Mouse (Mus musculus): ENCODE measurements around the gene Rhpn2. TPM values are rescaled to one million over a fixed set of nuclear protein-coding genes. Genes with fewer than 3 reads are reported as not detected.

The Rhpn2 gene
- polyA plus RNA-seq (2012; rRNA removed; ENCODE audit: low replicate concordance) = 2.5 and 8.8 TPM in 2 replicates

DNA sequence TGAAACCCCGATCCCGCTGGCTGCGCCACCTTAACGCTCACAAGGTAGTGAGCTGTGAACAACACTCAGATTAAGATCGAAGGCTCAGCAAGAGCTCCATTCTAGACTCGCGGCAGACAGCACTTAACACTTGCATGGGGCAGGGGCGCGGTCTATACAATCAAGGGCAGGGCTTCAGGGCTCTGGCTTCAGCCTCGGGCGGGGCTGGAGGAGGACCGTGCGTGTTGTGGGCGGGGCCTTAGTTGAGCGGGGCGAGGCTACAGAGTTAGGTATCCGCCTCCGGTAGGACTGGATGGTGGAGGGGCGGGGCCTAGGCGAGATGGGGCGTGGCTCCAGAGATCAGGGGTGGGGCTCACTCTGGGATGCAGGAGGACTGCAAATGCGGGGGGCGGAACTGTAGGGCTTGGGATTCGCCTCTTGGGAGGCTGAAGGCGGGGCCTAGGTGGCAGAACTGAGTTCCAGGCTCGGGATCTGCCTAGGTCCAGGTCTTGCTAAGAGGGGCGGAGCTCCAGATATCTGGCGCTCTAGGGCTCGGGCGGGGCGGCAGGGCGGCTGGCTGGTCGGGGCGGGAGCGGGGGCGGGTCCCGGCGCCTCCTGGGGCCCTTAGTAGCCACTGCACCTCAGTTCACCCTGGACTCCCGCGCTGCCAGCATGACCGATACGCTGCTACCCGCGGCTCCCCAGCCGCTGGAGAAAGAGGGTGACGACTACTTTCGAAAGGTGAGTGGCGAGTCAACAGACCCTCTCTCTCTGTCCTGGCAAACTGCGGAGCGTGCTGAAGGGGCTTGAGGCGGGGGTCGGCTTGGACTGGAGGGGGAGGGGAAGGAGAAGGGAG, at the start of gene Rhpn2:
Gene Rhpn2, plus strand, starts transcription at position 479 of the 835 bp plus-strand sequence.

DNA sequence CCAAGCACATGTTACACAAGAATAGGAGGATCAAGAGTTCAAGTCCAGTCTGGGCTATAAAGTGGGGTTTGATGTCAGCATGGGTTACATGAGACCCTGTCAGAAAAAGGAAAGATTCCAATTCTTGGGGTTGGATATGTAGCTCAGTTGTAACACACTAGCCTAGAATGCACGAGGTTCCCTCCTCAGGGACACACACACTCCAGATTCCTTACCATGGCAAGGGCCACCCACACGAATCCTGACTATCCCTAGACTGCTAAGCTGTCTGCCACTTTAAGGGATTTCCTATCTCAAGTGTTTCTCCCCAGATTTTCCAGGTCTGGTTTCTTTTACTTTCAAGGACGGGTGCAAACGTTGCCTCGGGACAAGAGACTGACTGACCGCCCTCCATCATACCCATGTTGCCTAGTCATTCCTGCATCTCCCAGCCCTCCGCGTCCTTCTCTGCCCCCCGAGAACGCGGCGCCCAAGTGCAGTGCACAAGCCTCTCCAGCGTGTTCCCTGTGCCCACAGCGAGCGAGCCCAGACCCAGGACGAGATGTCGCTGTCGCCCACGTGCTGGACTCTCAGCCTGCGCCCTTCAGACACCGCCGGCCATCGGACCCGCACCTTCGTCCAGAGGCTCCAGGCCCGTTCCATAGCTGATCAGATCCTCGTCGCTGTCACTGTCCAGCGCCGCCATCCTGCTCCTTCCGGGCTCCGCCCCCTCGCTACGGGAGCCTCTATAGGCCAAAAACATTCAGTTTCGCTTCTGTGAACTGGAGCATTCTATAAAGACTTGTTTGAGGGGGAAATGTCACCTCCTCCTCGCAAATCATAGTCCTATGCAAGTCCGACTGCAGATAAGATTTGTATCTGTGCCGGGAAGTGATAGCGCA, 16.0 kb upstream of the Rhpn2 start, which contains the start of gene Gpatch1:
Gene Gpatch1, minus strand, starts transcription at position 712 of the 881 bp plus-strand sequence.

DNA sequence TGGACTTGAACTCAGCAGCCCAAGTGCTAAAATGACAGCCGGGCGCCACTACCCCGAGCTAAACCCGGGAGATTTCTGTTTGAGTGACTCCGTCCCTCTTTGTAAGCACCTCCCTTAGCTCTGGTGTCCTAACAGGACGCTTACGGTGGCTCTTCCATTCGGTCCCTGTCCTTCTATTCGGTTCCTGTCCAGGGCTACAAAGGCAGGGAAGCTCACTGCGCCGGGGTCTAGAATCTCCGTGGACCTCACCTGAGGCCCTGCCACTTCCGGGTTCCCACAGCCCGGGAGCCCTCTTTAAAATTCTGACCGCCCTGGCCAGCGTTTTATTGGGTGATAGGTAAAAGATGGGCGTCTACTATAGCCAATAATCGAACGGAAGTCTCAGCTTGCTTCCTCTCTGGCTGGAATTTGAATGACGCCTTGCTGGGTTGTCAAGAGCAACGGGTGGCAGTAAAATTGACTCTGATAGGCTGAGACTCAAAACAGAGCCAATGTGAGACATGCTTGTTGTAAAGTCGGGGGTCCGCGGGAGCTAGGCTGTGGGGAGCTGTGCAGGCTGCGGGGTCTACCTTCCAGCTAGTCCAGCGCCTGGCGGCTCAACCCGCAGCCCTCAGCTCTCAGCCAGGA, 62.7 kb downstream of the Rhpn2 start, which contains the start of the genes Faap24 and Cep89:
Gene Faap24, minus strand, starts transcription at position 295 of the 627 bp plus-strand sequence.
Gene Cep89, plus strand, starts transcription at position 494 of the 627 bp plus-strand sequence.

Other genes starting within 250 kb of the Rhpn2 start
- 254 and 459 TPM in 2 replicates for gene Cebpa, start 214.9 kb upstream of the Rhpn2 start, polyA plus RNA-seq (2012; rRNA removed; ENCODE audit: low replicate concordance)
- gene Slc7a10, start 147.8 kb upstream of the Rhpn2 start, polyA plus RNA-seq (2012; rRNA removed; ENCODE audit: low replicate concordance) = 151 and 663 TPM in 2 replicates
- gene Lrp3, start 118.7 kb upstream of the Rhpn2 start, polyA plus RNA-seq (2012; rRNA removed; ENCODE audit: low replicate concordance) = 16.9 and 45.6 TPM in 2 replicates
- gene Gpatch1, start 15.7 kb upstream of the Rhpn2 start, polyA plus RNA-seq (2012; rRNA removed; ENCODE audit: low replicate concordance) = 5.1 and 6.9 TPM in 2 replicates
- 3.9 and 5.1 TPM in 2 replicates for gene Faap24, start 62.7 kb downstream of the Rhpn2 start, polyA plus RNA-seq (2012; rRNA removed; ENCODE audit: low replicate concordance)
- gene Cep89, start 62.9 kb downstream of the Rhpn2 start, polyA plus RNA-seq (2012; rRNA removed; ENCODE audit: low replicate concordance) = 9.2 and 20.9 TPM in 2 replicates
- 0.08 TPM in 1 of 2 replicates, not detected in the other for gene Slc7a9, start 114.6 kb downstream of the Rhpn2 start, polyA plus RNA-seq (2012; rRNA removed; ENCODE audit: low replicate concordance)
- 0.03 TPM in 1 of 2 replicates, not detected in the other for gene Tdrd12, start 203.6 kb downstream of the Rhpn2 start, polyA plus RNA-seq (2012; rRNA removed; ENCODE audit: low replicate concordance)
- gene Nudt19, start 222.1 kb downstream of the Rhpn2 start, polyA plus RNA-seq (2012; rRNA removed; ENCODE audit: low replicate concordance) = 34.2 and 35.4 TPM in 2 replicates

Measured in subcutaneous adipose tissue, adult 2 months (tissue).